Mouse (Mus musculus): ENCODE results near the gene Lat.

- TF ChIP-seq CTCF (conservative IDR thresholded peaks at IDR 0.05; ENCODE audit: low read length) (no peak), NANOG (IDR thresholded peaks at IDR 0.05; ENCODE audit: borderline replicate concordance, low read length) (no peak)
These were observed 27.1 kb upstream of the Lat start, which contains the start of gene Nfatc2ip for GRCm38 (mm10) chr7:126396298-126397119.

Data from E14TG2a.4 (cell line).